Mouse (Mus musculus) bone marrow, adult 2 months (tissue): ENCODE results near the gene Gm525.

ENCODE experiments used
- CTCF ChIP-seq: fragments of 200-500 bp; IDR thresholded peaks from 2 replicates; pipeline ENCODE4 v1.5.1; 2011; ENCODE audit warnings: low read length, control low read depth; ENCODE audit not compliant: control insufficient read depth, insufficient read depth
- POLR2A ChIP-seq: fragments of 200-500 bp; IDR thresholded peaks from 2 replicates; pipeline ENCODE4 v1.6.1; 2011; ENCODE audit warnings: low read depth, mild to moderate bottlenecking, control low read depth, low read length, borderline replicate concordance; ENCODE audit not compliant: control insufficient read depth

- TF ChIP-seq POLR2A, result no peak
- TF ChIP-seq CTCF, result no peak
Measured at GRCm38 (mm10) chr11:89124411-89124810, 50.8 kb downstream of the Gm525 start.
